Mouse (Mus musculus) heart, embryonic 16.5 days (tissue): ENCODE data around the gene Epha4. TPM values are rescaled to one million over a fixed set of nuclear protein-coding genes. Genes with fewer than 3 reads are reported as not detected.
A peak's percentile ranks its signal among the peaks of the same experiment; 100 is the strongest.

Experiments used
- ATAC-seq: fragments of 200-750 bp; cut with Nextera tagmentation; replicated peaks from 2 replicates; pipeline ENCODE4 v1.8.0; 2017; ENCODE audit warnings: moderate number of reproducible peaks; ENCODE audit not compliant: insufficient read depth, low FRiP score; ENCODE audit errors: extremely low read depth
- H3K27ac ChIP-seq: fragments of 300-500 bp; sonication (generic); 2 replicates; pipeline ENCODE4 v1.5.1; 2014; ENCODE audit warnings: mild to moderate bottlenecking, low read length, control low read depth, moderate library complexity
- H3K27me3 ChIP-seq: fragments of 300-500 bp; sonication (generic); 2 replicates; pipeline ENCODE4 v1.6.1; 2014; ENCODE audit warnings: low read length, mixed read lengths; ENCODE audit not compliant: control insufficient read depth, insufficient read depth
- H3K36me3 ChIP-seq: fragments of 300-500 bp; sonication (generic); 2 replicates; pipeline ENCODE4 v1.6.1; 2014; ENCODE audit not compliant: control insufficient read depth, insufficient read depth
- H3K4me1 ChIP-seq: fragments of 300-500 bp; sonication (generic); 2 replicates; pipeline ENCODE4 v1.6.1; 2014; ENCODE audit warnings: low read length, mixed read lengths; ENCODE audit not compliant: control insufficient read depth, insufficient read depth
- H3K4me2 ChIP-seq: fragments of 300-500 bp; sonication (generic); 2 replicates; pipeline ENCODE4 v1.6.1; 2014; ENCODE audit warnings: low read depth, mild to moderate bottlenecking, control low read depth, low read length
- H3K4me3 ChIP-seq: fragments of 300-500 bp; sonication (generic); 2 replicates; pipeline ENCODE4 v1.5.1; 2014; ENCODE audit warnings: mild to moderate bottlenecking, control low read depth, low read length
- H3K9ac ChIP-seq: fragments of 300-500 bp; sonication (generic); 2 replicates; pipeline ENCODE4 v1.6.1; 2014; ENCODE audit warnings: low read length, control low read depth
- H3K9me3 ChIP-seq: fragments of 300-500 bp; sonication (generic); replicated peaks from 2 replicates; pipeline ENCODE4 v1.6.1; 2016; ENCODE audit warnings: low read length; ENCODE audit not compliant: control insufficient read depth
- WGBS: fragments of 180-500 bp; shearing (Covaris S2); extraction: QIAGEN DNeasy Blood & Tissue Kit; methylation state at CpG from one replicate; pipeline ENCODE4 v1.1.7; 2014; 5-methylcytosine and 5-hydroxymethylcytosine counted together
- polyA plus RNA-seq: library from polyadenylated mRNA; unstranded; fragments of >200 nt; fragmentation: Nextera tagmentation; extraction: Ambion mirVana; gene quantifications from 2 replicates; pipeline ENCODE4 v1.2.1, GENCODE M21; 2015

The Epha4 gene
- polyA plus RNA-seq, 1 experiment from 2014 or later = 9.1 TPM

GRCm38 (mm10) chr1:77412871-77413669 is 101.8 kb downstream of the Epha4 start:
- Histone ChIP-seq H3K9ac (no peak overlapping the region), H3K4me1 (peaks cover 13% of the 10 kb centered on the region; the same call in 1 of the 2 replicates), H3K4me3 (no peak overlapping the region), H3K27ac (no peak overlapping the region), H3K4me2 (no peak overlapping the region), H3K36me3 (no peaks in the 10 kb centered on the region), H3K27me3 (no peaks in the 10 kb centered on the region), H3K9me3 (no peaks in the 10 kb centered on the region)
- no peak for ATAC-seq
- 48% methylated on average over 9 of the region's 9 CpGs for WGBS

GRCm38 (mm10) chr1:77412285-77412684 is 102.6 kb downstream of the Epha4 start:
- Histone ChIP-seq H3K9me3 (no peaks in the 10 kb centered on the region), H3K4me2 (0 out of 2 replicates have a peak overlapping the region, but pooled peaks have one; percentile 10), H3K4me1 (peaks cover 13% of the 10 kb centered on the region; the same call in 1 of the 2 replicates), H3K27ac (0 out of 2 replicates have a peak overlapping the region, but pooled peaks have one; percentile 2), H3K27me3 (no peaks in the 10 kb centered on the region), H3K36me3 (no peaks in the 10 kb centered on the region), H3K4me3 (no peak overlapping the region), H3K9ac (no peak overlapping the region)
- 53% methylated on average over 13 of the region's 13 CpGs for WGBS
- ATAC-seq = no peak

GRCm38 (mm10) chr1:77411222-77411621 is 103.7 kb downstream of the Epha4 start:
- H3K27ac ChIP-seq = no peak overlapping the region
- no peak for ATAC-seq
- no peaks in the 10 kb centered on the region for H3K27me3 ChIP-seq
- 93% methylated on average over 4 of the region's 4 CpGs for WGBS
- no peak overlapping the region for H3K9ac ChIP-seq
- no peak overlapping the region for H3K4me3 ChIP-seq
- H3K9me3 ChIP-seq = no peaks in the 10 kb centered on the region
- no peak overlapping the region for H3K4me2 ChIP-seq
- peaks cover 12% of the 10 kb centered on the region; the same call in 1 of the 2 replicates for H3K4me1 ChIP-seq
- no peaks in the 10 kb centered on the region for H3K36me3 ChIP-seq

- Histone ChIP-seq H3K9me3 (no peaks in the 10 kb centered on the region), H3K36me3 (no peaks in the 10 kb centered on the region), H3K27ac (no peak overlapping the region), H3K4me3 (no peak overlapping the region), H3K4me2 (no peak overlapping the region), H3K27me3 (no peaks in the 10 kb centered on the region), H3K9ac (no peak overlapping the region), H3K4me1 (peaks cover 12% of the 10 kb centered on the region; the same call in 1 of the 2 replicates)
- 94% methylated on average over 2 of the region's 2 CpGs for WGBS
- no peak for ATAC-seq
Measured at GRCm38 (mm10) chr1:77410716-77411115, 104.2 kb downstream of the Epha4 start.

GRCm38 (mm10) chr1:77410153-77410552 is 104.7 kb downstream of the Epha4 start:
- WGBS = 82% methylated on average over 3 of the region's 3 CpGs
- ATAC-seq = no peak

DNA sequence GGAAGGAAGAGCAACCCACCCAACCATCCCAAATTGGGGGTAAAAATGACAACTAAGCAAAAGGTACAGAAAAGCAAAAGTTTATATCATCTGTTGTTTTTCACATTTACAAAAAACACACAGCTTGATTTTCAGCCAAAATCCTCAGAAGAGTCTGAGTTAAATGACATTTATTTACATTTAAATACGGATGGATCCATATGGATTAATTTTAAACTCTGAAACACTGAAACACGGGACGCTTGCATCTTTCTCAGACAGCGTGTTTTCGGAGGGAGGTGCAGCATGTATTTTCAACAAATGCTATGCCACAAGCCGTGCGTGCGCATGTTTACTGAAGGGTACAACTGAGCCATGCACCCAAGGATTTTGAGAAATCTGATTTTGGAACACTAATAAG is 105.4 kb downstream of the Epha4 start:
- Histone ChIP-seq H3K4me1 (peaks cover 12% of the 10 kb centered on the region; the same call in 1 of the 2 replicates), H3K27me3 (no peaks in the 10 kb centered on the region), H3K4me2 (no peak overlapping the region), H3K27ac (no peak overlapping the region), H3K9ac (no peak overlapping the region), H3K36me3 (no peaks in the 10 kb centered on the region), H3K9me3 (no peaks in the 10 kb centered on the region), H3K4me3 (no peak overlapping the region)
- 91% methylated on average over 8 of the region's 8 CpGs for WGBS
- ATAC-seq = no peak

More at GRCm38 (mm10) chr1:77410153-77410552, 104.7 kb downstream of the Epha4 start:
- H3K27me3 ChIP-seq = no peaks in the 10 kb centered on the region
- H3K4me2 ChIP-seq = no peak overlapping the region
- no peaks in the 10 kb centered on the region for H3K9me3 ChIP-seq
- no peak overlapping the region for H3K27ac ChIP-seq
- H3K36me3 ChIP-seq = no peaks in the 10 kb centered on the region
- no peak overlapping the region for H3K4me3 ChIP-seq
- H3K9ac ChIP-seq = no peak overlapping the region
- H3K4me1 ChIP-seq = peaks cover 12% of the 10 kb centered on the region; the same call in 1 of the 2 replicates

DNA sequence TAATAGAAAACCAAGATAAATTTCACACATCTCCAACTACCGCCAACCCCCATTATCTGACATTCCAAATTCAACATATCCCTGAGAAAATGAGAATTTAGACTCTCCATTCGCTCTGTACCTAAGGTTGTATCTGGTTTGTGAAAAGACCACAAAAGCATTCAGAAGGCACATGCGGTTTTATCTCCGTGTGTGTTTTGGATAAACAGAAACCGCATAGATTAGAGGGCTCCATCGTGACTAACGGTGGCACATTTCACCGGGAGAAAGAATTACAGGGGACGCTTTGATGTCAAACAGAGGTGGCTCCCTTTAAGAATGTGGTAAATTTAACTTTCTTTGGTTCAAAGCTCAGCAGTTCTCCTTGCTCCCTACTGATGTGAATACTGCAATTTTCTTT is 107.5 kb downstream of the Epha4 start:
- 47% methylated on average over 9 of the region's 9 CpGs for WGBS
- no peak for ATAC-seq
- H3K27me3 ChIP-seq = no peaks in the 10 kb centered on the region
- H3K4me1 ChIP-seq = peaks cover 10% of the 10 kb centered on the region
- no peak overlapping the region for H3K27ac ChIP-seq
- no peaks in the 10 kb centered on the region for H3K9me3 ChIP-seq
- no peak overlapping the region for H3K4me2 ChIP-seq
- no peak overlapping the region for H3K4me3 ChIP-seq
- H3K36me3 ChIP-seq = no peaks in the 10 kb centered on the region
- H3K9ac ChIP-seq = no peak overlapping the region

DNA sequence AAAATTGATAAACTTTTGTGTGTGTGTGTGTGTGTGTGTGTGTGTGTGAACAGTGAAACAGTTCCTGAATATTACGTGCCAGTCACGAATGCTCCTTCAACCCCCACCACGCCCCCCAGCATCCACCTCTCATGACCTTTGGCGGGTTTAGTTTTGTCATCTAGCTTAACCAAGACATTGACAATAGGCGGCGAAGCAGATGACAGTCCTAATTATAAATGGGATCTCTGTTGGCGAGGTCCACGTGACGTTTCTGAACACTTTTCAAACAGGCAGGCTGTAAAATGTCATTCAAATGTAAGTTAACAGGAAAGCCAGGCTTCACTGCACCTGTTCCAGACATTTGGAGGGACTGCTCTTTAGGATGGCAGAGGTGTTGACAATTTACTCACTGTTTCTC is 108.3 kb downstream of the Epha4 start:
- 80% methylated on average over 9 of the region's 9 CpGs for WGBS
- no peak overlapping the region for H3K9ac ChIP-seq

DNA sequence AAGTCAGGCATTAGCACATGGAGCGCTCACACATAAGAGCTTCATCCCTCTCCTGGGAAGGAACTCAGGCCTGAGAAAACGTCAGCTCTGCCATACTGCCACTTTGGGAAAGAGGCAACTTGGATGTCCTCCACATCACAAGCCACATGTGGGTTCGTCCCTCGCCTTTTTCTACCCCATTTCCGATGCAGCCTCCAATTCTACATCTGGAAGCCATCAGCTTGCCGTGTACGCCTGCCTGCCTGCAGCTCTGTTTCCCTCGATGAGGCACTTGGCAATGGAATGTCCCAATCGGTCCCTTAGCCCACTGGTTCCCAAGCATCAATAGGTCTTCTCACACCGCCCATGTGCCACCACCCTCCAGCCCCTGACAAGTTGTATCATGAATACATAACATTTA is 110.4 kb downstream of the Epha4 start:
- no peak for ATAC-seq
- H3K27me3 ChIP-seq = no peaks in the 10 kb centered on the region
- H3K9me3 ChIP-seq = no peaks in the 10 kb centered on the region
- 53% methylated on average over 10 of the region's 10 CpGs for WGBS
- no peaks in the 10 kb centered on the region for H3K36me3 ChIP-seq
- H3K9ac ChIP-seq = no peak overlapping the region
- H3K27ac ChIP-seq = no peak overlapping the region
- no peak overlapping the region for H3K4me2 ChIP-seq
- H3K4me1 ChIP-seq = peaks cover 6% of the 10 kb centered on the region
- no peak overlapping the region for H3K4me3 ChIP-seq

More for the DNA sequence above, 108.3 kb downstream of the Epha4 start:
- Histone ChIP-seq H3K4me1 (peaks cover 6% of the 10 kb centered on the region), H3K27me3 (no peaks in the 10 kb centered on the region), H3K4me2 (no peak overlapping the region), H3K9me3 (no peaks in the 10 kb centered on the region), H3K27ac (no peak overlapping the region), H3K4me3 (no peak overlapping the region), H3K36me3 (no peaks in the 10 kb centered on the region)
- ATAC-seq = no peak
